31 mouse cellular contexts compared by ENCODE assay signal in the genomic region with DNA sequence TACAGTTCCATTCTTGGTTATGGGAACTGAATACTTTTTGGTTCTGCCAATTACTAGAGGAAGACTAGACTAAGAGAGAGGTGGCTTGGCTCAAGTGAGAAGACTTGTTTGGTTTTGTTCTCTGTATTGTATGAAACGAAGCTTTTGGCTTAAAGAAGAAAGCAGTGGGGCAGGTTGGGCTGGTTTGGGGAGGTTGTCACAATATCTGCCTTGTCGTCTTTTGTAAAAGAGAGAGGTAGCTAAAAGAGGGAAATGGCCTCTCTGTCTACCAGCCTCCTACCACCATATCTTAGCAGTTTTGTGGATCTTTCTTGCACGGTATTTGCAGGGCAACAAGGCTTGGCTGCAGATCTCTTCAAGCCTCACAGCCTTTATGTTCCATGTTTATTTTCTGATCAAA. TPM values are rescaled to one million over a fixed set of nuclear protein-coding genes. Genes with fewer than 3 reads are reported as not detected.
DNase-seq lines count a peak whose midpoint lies in the region; ATAC-seq and TF ChIP-seq lines count a peak whose summit lies in the region.
"Had no signal": no experiment of that assay in that cellular context is flagged by ENCODE, and none has a peak within 500 bp of the region (broad histone marks: within the 10 kb centered on the region; RNA-seq: fewer than 3 reads in every experiment).

No protein-coding gene starts in this region.

- H3K4me2 ChIP-seq in liver, postnatal 0 days (ENCODE audit: low read depth, low read length) = no peak overlapping the region
- H3K4me2 ChIP-seq: limb, embryonic 15.5 days; midbrain, embryonic 15.5 days; neural tube, embryonic 15.5 days had no signal

- H3K79me2 ChIP-seq in liver, adult 2 months (ENCODE audit: control insufficient read depth, insufficient read depth, low read length) = no peaks in the 10 kb centered on the region

- peak; percentile 13 for DNase-seq in liver, adult 2 months (ENCODE audit: extremely low read depth, low read depth, low spot score)
- DNase-seq in liver, postnatal 0 days = no peak
- DNase-seq in urinary bladder, postnatal 25 days (ENCODE audit: low spot score) = peak; percentile 54
- DNase-seq in urinary bladder, adult 2 months (ENCODE audit: low spot score) = no peak
- peak; percentile 79 for DNase-seq in gonadal fat pad, adult 2 months (ENCODE audit: low read depth)
- DNase-seq in frontal cortex, postnatal 25 days (ENCODE audit: low spot score in 2 of 2) = no peak
- DNase-seq in layer of hippocampus, postnatal 25 days (ENCODE audit: extremely low spot score in 1 of 2, low spot score in 1 of 2) = no peak
- DNase-seq: adrenal gland, postnatal 10 days; cerebellum, adult 9-11 months; embryo, embryonic 11 days; kidney, postnatal 4 days; retina, postnatal 1 day; right cerebral cortex, postnatal 14 days; thymus, adult 2 months; thymus, postnatal 36 days had no signal

- no peak for ATAC-seq in liver, postnatal 0 days
- ATAC-seq: forebrain, embryonic 16.5 days; hindbrain, embryonic 16.5 days; midbrain, embryonic 15.5 days; Patski had no signal

- 41% methylated on average over 3 of the region's 3 CpGs for WGBS in liver, adult 2 months
- 66% methylated on average over 3 of the region's 3 CpGs for WGBS in liver, postnatal 0 days (ENCODE audit: insufficient replicate concordance)

- TF ChIP-seq EP300 in liver, postnatal 0 days (IDR thresholded peaks at IDR 0.05; ENCODE audit: low read depth) = no peak

- H3K9me3 ChIP-seq in liver, postnatal 0 days (ENCODE audit: low read length) = no peaks in the 10 kb centered on the region
- H3K9me3 ChIP-seq: limb, embryonic 10.5 days; limb, embryonic 15.5 days; midbrain, embryonic 10.5 days; midbrain, embryonic 15.5 days; neural tube, embryonic 15.5 days had no signal

- peaks cover 14% of the 10 kb centered on the region for H3K4me1 ChIP-seq in liver, adult 2 months (ENCODE audit: control insufficient read depth, insufficient read depth, low read length)
- no peaks in the 10 kb centered on the region; the same call in 1 of the 2 replicates for H3K4me1 ChIP-seq in liver, postnatal 0 days (ENCODE audit: insufficient read depth)
- H3K4me1 ChIP-seq: midbrain, embryonic 10.5 days; midbrain, embryonic 15.5 days; neural tube, embryonic 15.5 days had no signal

- H3K4me3 ChIP-seq in liver, adult 2 months (ENCODE audit: insufficient read depth, low read depth, low read length) = no peak overlapping the region
- no peak overlapping the region for H3K4me3 ChIP-seq in liver, postnatal 0 days (ENCODE audit: low read depth, low read length)
- H3K4me3 ChIP-seq: limb, embryonic 10.5 days; limb, embryonic 15.5 days; midbrain, embryonic 10.5 days; midbrain, embryonic 15.5 days; neural tube, embryonic 15.5 days had no signal

- peaks cover 89% of the 10 kb centered on the region for H3K36me3 ChIP-seq in liver, adult 2 months (ENCODE audit: control insufficient read depth, insufficient read depth, low read length)
- peaks cover 22% of the 10 kb centered on the region for H3K36me3 ChIP-seq in liver, postnatal 0 days (replicated peaks; ENCODE audit: insufficient read depth, low read length)
- H3K36me3 ChIP-seq: limb, embryonic 10.5 days; limb, embryonic 15.5 days; midbrain, embryonic 10.5 days; midbrain, embryonic 15.5 days; neural tube, embryonic 15.5 days had no signal

- H3K27ac ChIP-seq in liver, adult 2 months (replicated peaks; ENCODE audit: insufficient read depth, low read depth, low read length) = no peak overlapping the region; the same call in 1 of the 2 replicates
- no peak overlapping the region for H3K27ac ChIP-seq in liver, postnatal 0 days (ENCODE audit: low read depth)
- H3K27ac ChIP-seq: kidney, postnatal 0 days; limb, embryonic 10.5 days; limb, embryonic 15.5 days; liver, embryonic 14.5 days; midbrain, embryonic 10.5 days; midbrain, embryonic 15.5 days; neural tube, embryonic 15.5 days had no signal

- no peak for TF ChIP-seq CTCF in liver, adult 2 months (IDR thresholded peaks at IDR 0.05; ENCODE audit: low read depth, low read length)
- TF ChIP-seq CTCF in liver, postnatal 0 days (IDR thresholded peaks at IDR 0.05; ENCODE audit: low read depth) = no peak

- no peak for TF ChIP-seq POLR2A in liver, adult 2 months (IDR thresholded peaks at IDR 0.05; ENCODE audit: extremely low read depth, insufficient read depth, low read length)

- H3K27me3 ChIP-seq in liver, adult 2 months (ENCODE audit: control insufficient read depth, insufficient read depth, low read length) = no peaks in the 10 kb centered on the region
- H3K27me3 ChIP-seq in liver, postnatal 0 days (ENCODE audit: insufficient read depth, low read length) = no peaks in the 10 kb centered on the region
- H3K27me3 ChIP-seq: limb, embryonic 15.5 days; midbrain, embryonic 15.5 days; neural tube, embryonic 15.5 days; Patski had no signal

- H3K9ac ChIP-seq in liver, adult 2 months (ENCODE audit: low read depth, low read length) = no peak overlapping the region
- H3K9ac ChIP-seq in liver, postnatal 0 days (replicated peaks) = no peak overlapping the region
- H3K9ac ChIP-seq: limb, embryonic 15.5 days; liver, embryonic 14.5 days; midbrain, embryonic 15.5 days; neural tube, embryonic 15.5 days had no signal

RNA-seq across cellular contexts. Expression of gene Fbp2, which starts 14.0 kb away (rescaled TPM):
- total RNA-seq in liver, adult 2 months (2014; rRNA removed) = 0.09 TPM in 1 of 2 replicates, not detected in the other
- polyA plus RNA-seq in liver, adult 2 months (2012; rRNA removed) = 0.09 and 0.10 TPM in 2 replicates
- 0.89 and 1.3 TPM in 2 replicates for polyA plus RNA-seq in liver, postnatal 0 days (2015; fragmentation: Nextera tagmentation; extraction: Ambion mirVana)
- polyA plus RNA-seq in urinary bladder, adult 2 months (2012; rRNA removed) = 29.3 and 33.6 TPM in 2 replicates
- polyA plus RNA-seq in gonadal fat pad, adult 2 months (2012; rRNA removed) = 2.8 and 4.5 TPM in 2 replicates
- not detected for total RNA-seq in layer of hippocampus, postnatal 25 days (2021)
- total RNA-seq: layer of hippocampus, adult 8-10 months; megakaryocyte progenitor cell, adult 5-6 weeks had no signal
- polyA plus RNA-seq: forebrain, embryonic 11.5 days; hindbrain, embryonic 11.5 days; midbrain, embryonic 10.5 days had no signal

RNA-seq across cellular contexts. Expression of gene Fbp1, which starts 15.8 kb away (rescaled TPM):
- 1,448 and 1,888 TPM in 2 replicates for total RNA-seq in liver, adult 2 months (2014; rRNA removed)
- 1,550 and 1,804 TPM in 2 replicates for polyA plus RNA-seq in liver, adult 2 months (2012; rRNA removed)
- 2,442 and 2,581 TPM in 2 replicates for polyA plus RNA-seq in liver, postnatal 0 days (2015; fragmentation: Nextera tagmentation; extraction: Ambion mirVana)
- polyA plus RNA-seq in urinary bladder, adult 2 months (2012; rRNA removed) = 12.4 and 13.1 TPM in 2 replicates
- polyA plus RNA-seq in gonadal fat pad, adult 2 months (2012; rRNA removed) = 5.2 and 9.8 TPM in 2 replicates
- under 1 TPM in 1 of 2 experiments, not detected in 1; 0.39 TPM for total RNA-seq in layer of hippocampus, postnatal 25 days (2021)
- total RNA-seq: heart, postnatal 25 days; MEL had no signal
- polyA plus RNA-seq: forebrain, embryonic 11.5 days; forebrain, embryonic 16.5 days; hindbrain, embryonic 11.5 days; limb, embryonic 10.5 days; Patski had no signal

Comparison
In these comparisons a context has a peak if more than half of its experiments do, and no peak if none do; other contexts are left out.
1. DNase-seq: peak in liver, adult 2 months (single experiment), urinary bladder, postnatal 25 days (single experiment) and gonadal fat pad, adult 2 months (single experiment); none in liver, postnatal 0 days (single experiment), urinary bladder, adult 2 months (single experiment), frontal cortex, postnatal 25 days (0 of 2) and layer of hippocampus, postnatal 25 days (0 of 2).
2. RNA of gene Fbp1, which starts 15.8 kb away (polyA plus RNA-seq): 2,442 to 2,581 TPM in liver, postnatal 0 days and 1,550 to 1,804 TPM in liver, adult 2 months; 12.4 to 13.1 TPM in urinary bladder, adult 2 months and 5.2 to 9.8 TPM in gonadal fat pad, adult 2 months; every median in the first group is over 100 times any median in the second.